Mouse (Mus musculus): ENCODE results near the gene Ctdspl. TPM values are rescaled to one million over a fixed set of nuclear protein-coding genes. Genes with fewer than 3 reads are reported as not detected.
A peak's percentile ranks its signal among the peaks of the same experiment; 100 is the strongest.

The Ctdspl gene
- polyA plus RNA-seq, 1 experiment from 2014 or later = 9.0 TPM

DNA sequence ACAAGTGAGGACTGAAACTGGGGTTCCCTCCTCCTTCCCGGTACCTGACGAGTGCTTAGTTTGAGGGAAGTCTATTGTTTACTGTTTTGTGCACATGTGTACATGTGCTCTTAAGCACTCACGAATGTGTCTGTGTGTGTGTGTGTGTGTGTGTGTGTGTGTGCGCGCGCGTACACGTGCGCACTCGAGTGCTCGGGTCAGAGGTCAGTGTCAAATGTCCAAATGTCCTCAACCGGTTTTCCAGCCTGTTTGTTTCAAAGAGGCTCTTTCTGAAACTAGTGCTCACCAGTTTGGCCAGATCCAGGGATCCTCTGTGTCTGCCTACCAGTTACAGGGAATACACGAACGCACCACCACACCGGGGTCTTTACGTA is 78.4 kb downstream of the Ctdspl start:
- H3K27ac ChIP-seq (ENCODE audit: low read depth, low read length) = no peak overlapping the region
- no peak overlapping the region for H3K9ac ChIP-seq (ENCODE audit: low read length)
- H3K27me3 ChIP-seq (ENCODE audit: control insufficient read depth, insufficient read depth, low read length) = no peaks in the 10 kb centered on the region
- H3K9me3 ChIP-seq (ENCODE audit: control insufficient read depth, low read length) = no peaks in the 10 kb centered on the region
- DNase-seq (ENCODE audit: low spot score) (no peak), ATAC-seq (replicated peaks; ENCODE audit: low FRiP score) (no peak)
- no peak overlapping the region for H3K4me2 ChIP-seq (ENCODE audit: low read depth, low read length, severe bottlenecking)
- H3K36me3 ChIP-seq (ENCODE audit: control insufficient read depth, insufficient read depth, low read length) = no peaks in the 10 kb centered on the region
- no peak overlapping the region for H3K4me3 ChIP-seq (ENCODE audit: low read depth, low read length)
- peaks cover 7% of the 10 kb centered on the region; the same call in 1 of the 2 replicates for H3K4me1 ChIP-seq (replicated peaks; ENCODE audit: control insufficient read depth, insufficient read depth, low read length)
- 94% methylated on average over 16 of the region's 16 CpGs for WGBS

DNA sequence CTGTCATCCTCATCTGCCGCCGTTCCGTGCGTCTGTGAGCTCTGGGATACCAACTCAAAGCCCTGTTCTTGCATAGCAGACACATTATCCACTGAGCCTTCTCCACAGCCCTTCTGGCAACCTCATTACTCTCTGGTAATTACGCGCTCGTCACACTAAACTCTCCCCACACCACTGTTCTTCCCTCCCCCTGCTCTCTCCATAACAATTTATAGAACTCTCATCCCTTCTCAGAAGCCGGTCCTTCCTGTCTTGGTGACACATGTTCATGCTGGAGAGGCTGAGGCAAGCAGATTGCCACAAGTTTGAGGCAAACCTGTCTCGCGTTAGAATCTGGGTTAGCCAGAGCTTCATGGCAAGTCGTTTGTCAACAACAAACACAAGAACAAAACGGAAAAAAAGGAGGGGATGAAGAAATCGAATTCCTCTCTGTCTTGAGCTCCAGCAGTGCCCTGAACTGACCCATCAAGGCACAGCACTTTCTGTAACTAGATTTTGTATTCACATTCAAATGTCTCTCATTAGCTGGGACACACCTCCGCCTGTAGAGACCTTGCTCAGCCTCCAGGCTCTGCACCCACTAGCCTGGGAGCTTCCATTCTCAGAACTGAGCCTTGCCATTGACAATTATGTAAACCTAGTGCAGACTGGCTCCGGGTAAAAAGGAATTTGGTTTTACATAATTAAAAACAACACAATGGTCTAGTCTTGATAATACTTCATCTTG is 79.2 kb downstream of the Ctdspl start:
- Histone ChIP-seq H3K4me1 (replicated peaks; ENCODE audit: control insufficient read depth, insufficient read depth, low read length) (peaks cover 7% of the 10 kb centered on the region; the same call in 1 of the 2 replicates), H3K27ac (ENCODE audit: low read depth, low read length) (no peak overlapping the region)
- 78% methylated on average over 15 of the region's 15 CpGs for WGBS

DNA sequence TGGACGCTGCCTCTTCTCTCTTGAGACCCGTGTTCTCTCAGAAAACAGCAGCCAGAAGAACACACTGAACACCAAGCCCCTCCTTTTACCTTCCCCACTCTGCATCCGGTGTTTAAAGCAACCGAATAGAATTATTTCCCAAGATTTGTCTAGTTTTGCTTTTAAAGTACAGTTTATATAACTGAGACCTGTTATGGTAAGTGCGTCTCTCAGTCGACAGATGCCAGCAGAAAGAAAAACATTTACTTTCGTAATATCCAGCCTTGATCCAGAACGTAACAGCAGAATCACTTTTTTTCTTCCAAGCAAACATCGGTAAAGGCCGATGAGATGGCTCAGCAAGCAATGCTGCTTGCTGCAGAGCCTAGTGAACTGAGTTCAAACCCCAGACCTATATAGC is 81.0 kb downstream of the Ctdspl start:
- no peak for DNase-seq (ENCODE audit: low spot score)
- peaks cover 7% of the 10 kb centered on the region; the same call in 1 of the 2 replicates for H3K4me1 ChIP-seq (replicated peaks; ENCODE audit: control insufficient read depth, insufficient read depth, low read length)
- H3K27ac ChIP-seq (ENCODE audit: low read depth, low read length) = no peak overlapping the region
- no peak overlapping the region for H3K9ac ChIP-seq (ENCODE audit: low read length)
- no peaks in the 10 kb centered on the region for H3K27me3 ChIP-seq (ENCODE audit: control insufficient read depth, insufficient read depth, low read length)
- no peak for ATAC-seq (replicated peaks; ENCODE audit: low FRiP score)
- no peak overlapping the region for H3K4me2 ChIP-seq (ENCODE audit: low read depth, low read length, severe bottlenecking)
- no peaks in the 10 kb centered on the region for H3K36me3 ChIP-seq (ENCODE audit: control insufficient read depth, insufficient read depth, low read length)
- H3K9me3 ChIP-seq (ENCODE audit: control insufficient read depth, low read length) = no peaks in the 10 kb centered on the region
- 88% methylated on average over 10 of the region's 10 CpGs for WGBS
- H3K4me3 ChIP-seq (ENCODE audit: low read depth, low read length) = no peak overlapping the region

More for the DNA sequence above, 79.2 kb downstream of the Ctdspl start:
- Histone ChIP-seq H3K36me3 (ENCODE audit: control insufficient read depth, insufficient read depth, low read length) (no peaks in the 10 kb centered on the region), H3K4me2 (ENCODE audit: low read depth, low read length, severe bottlenecking) (no peak overlapping the region), H3K9me3 (ENCODE audit: control insufficient read depth, low read length) (no peaks in the 10 kb centered on the region), H3K9ac (ENCODE audit: low read length) (no peak overlapping the region), H3K4me3 (ENCODE audit: low read depth, low read length) (no peak overlapping the region), H3K27me3 (ENCODE audit: control insufficient read depth, insufficient read depth, low read length) (no peaks in the 10 kb centered on the region)
- DNase-seq (ENCODE audit: low spot score) = no peak
- ATAC-seq (replicated peaks; ENCODE audit: low FRiP score) = peak; percentile 21; the same call in 1 of the 2 replicates

DNA sequence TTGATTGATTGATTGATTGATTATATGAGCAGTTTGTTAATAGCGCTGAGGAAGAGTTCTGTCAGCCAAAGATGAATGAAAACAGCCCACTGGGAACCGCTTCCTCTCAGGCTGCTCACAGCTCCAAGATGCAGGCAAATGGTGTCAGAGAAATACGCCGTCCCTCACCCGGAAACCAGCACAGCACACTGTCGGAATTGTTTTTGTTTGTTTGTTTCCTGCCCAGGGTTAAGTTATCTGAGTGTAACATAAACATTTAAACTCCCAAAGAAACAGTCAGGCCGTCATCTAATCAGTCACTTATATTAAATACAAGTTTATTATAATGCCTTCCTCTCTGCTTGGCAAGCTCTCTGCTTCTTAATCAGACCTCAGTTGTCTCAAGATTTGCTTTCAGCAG is 82.6 kb downstream of the Ctdspl start:
- no peak overlapping the region for H3K27ac ChIP-seq (ENCODE audit: low read depth, low read length)
- 86% methylated on average over 7 of the region's 7 CpGs for WGBS
- H3K9me3 ChIP-seq (ENCODE audit: control insufficient read depth, low read length) = no peaks in the 10 kb centered on the region
- no peak for DNase-seq (ENCODE audit: low spot score)
- ATAC-seq (replicated peaks; ENCODE audit: low FRiP score) = no peak
- H3K4me3 ChIP-seq (ENCODE audit: low read depth, low read length) = no peak overlapping the region
- H3K9ac ChIP-seq (ENCODE audit: low read length) = no peak overlapping the region
- H3K27me3 ChIP-seq (ENCODE audit: control insufficient read depth, insufficient read depth, low read length) = no peaks in the 10 kb centered on the region
- no peaks in the 10 kb centered on the region for H3K36me3 ChIP-seq (ENCODE audit: control insufficient read depth, insufficient read depth, low read length)
- peaks cover 7% of the 10 kb centered on the region; the same call in 1 of the 2 replicates for H3K4me1 ChIP-seq (replicated peaks; ENCODE audit: control insufficient read depth, insufficient read depth, low read length)
- no peak overlapping the region for H3K4me2 ChIP-seq (ENCODE audit: low read depth, low read length, severe bottlenecking)

DNA sequence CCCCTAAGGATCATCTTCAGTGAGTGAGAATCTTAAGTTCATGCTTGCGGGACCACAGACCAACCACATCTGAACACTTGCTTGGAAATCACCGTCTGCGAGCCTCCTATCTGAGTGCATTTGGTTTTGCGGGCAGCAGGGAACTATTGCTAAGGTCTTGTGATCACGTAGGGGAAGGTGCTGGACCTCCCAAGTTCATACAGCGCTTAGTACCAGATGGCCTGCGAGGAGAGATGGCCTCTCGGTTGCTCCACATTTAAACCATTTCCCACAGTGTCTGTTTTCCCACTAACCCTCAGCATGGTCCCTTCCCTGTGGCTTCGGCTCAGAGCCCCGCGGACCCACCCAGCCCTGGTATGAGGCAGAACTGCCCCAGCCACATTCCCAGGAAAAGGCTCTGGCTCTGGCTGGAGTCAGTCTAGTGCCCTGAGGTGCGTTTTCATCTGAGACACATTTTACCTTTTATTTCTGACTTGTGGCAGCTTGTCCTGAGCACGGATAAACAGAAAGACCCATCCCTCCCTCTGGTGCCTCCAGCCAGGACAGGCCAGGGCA is 84.0 kb downstream of the Ctdspl start:
- no peaks in the 10 kb centered on the region for H3K27me3 ChIP-seq (ENCODE audit: control insufficient read depth, insufficient read depth, low read length)
- H3K9ac ChIP-seq (ENCODE audit: low read length) = no peak overlapping the region
- H3K4me3 ChIP-seq (ENCODE audit: low read depth, low read length) = no peak overlapping the region
- no peak overlapping the region for H3K27ac ChIP-seq (ENCODE audit: low read depth, low read length)
- no peaks in the 10 kb centered on the region for H3K36me3 ChIP-seq (ENCODE audit: control insufficient read depth, insufficient read depth, low read length)
- H3K4me1 ChIP-seq (replicated peaks; ENCODE audit: control insufficient read depth, insufficient read depth, low read length) = peaks cover 4% of the 10 kb centered on the region; the same call in 1 of the 2 replicates
- WGBS = 85% methylated on average over 13 of the region's 13 CpGs
- no peak for DNase-seq (ENCODE audit: low spot score)
- H3K9me3 ChIP-seq (ENCODE audit: control insufficient read depth, low read length) = no peaks in the 10 kb centered on the region
- H3K4me2 ChIP-seq (ENCODE audit: low read depth, low read length, severe bottlenecking) = no peak overlapping the region
- no peak for ATAC-seq (replicated peaks; ENCODE audit: low FRiP score)

DNA sequence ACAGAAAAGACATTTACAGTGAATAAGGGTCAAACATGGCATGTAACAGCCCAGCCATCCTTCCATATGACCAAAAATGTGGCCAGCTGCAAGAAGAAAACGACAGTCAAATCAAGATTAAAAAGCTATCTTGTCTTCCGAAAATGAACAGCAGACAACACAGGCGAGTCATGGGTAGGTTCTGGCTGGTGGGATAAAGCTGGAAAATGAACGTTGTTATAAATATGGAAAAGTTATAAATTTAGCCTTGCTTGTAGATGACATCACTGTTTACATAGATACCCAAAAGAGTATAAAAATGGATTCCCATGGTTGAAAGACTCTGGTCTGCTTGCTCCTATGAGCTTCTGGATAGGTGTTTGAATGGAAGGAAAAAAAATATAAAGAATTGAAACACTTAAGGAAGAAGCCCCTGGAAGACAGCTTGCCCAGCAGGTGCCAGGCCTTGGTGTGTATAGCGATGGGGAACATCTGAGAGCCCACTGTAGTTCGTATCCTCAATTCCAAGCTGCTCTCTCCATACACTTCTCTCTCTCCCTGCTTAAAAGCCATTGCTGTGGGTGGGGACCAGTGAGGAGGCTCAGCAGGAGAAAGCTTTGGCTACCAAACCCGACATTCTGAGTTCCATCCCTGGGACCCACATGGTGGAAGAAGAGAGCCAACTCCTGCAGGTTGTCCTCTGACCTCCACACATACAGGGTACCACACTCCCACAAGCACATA is 90.7 kb downstream of the Ctdspl start:
- ATAC-seq (replicated peaks; ENCODE audit: low FRiP score) (no peak), DNase-seq (ENCODE audit: low spot score) (no peak)
- Histone ChIP-seq H3K27ac (ENCODE audit: low read depth, low read length) (no peak overlapping the region), H3K36me3 (ENCODE audit: control insufficient read depth, insufficient read depth, low read length) (no peaks in the 10 kb centered on the region; the same call in 1 of the 2 replicates), H3K4me3 (ENCODE audit: low read depth, low read length) (no peak overlapping the region), H3K4me1 (replicated peaks; ENCODE audit: control insufficient read depth, insufficient read depth, low read length) (no peaks in the 10 kb centered on the region), H3K27me3 (ENCODE audit: control insufficient read depth, insufficient read depth, low read length) (no peaks in the 10 kb centered on the region), H3K4me2 (ENCODE audit: low read depth, low read length, severe bottlenecking) (no peak overlapping the region), H3K9me3 (ENCODE audit: control insufficient read depth, low read length) (no peaks in the 10 kb centered on the region), H3K9ac (ENCODE audit: low read length) (no peak overlapping the region)
- WGBS = 88% methylated on average over 7 of the region's 7 CpGs

DNA sequence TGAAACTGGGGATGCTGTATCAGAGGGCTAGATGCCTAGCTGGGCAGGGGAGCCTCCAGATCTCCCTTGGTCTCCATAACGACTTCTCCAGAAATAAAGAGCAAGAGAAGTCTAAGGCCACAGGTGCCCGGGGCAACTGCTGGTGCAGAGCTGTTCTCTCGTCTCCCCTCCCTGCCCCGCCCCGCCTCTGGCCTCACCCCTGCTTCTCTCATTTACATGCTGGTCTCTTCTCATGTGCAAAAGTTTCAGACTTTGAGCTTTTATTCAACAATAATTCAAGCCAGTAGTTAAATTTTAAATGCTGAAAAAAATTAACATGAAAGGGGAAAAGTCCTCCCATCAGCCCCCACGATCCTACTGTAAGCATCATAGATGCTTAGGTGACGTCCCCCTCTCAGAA is 95.5 kb downstream of the Ctdspl start:
- no peak overlapping the region for H3K27ac ChIP-seq (ENCODE audit: low read depth, low read length)
- no peak for ATAC-seq (replicated peaks; ENCODE audit: low FRiP score)
- WGBS = 69% methylated on average over 7 of the region's 7 CpGs

DNA sequence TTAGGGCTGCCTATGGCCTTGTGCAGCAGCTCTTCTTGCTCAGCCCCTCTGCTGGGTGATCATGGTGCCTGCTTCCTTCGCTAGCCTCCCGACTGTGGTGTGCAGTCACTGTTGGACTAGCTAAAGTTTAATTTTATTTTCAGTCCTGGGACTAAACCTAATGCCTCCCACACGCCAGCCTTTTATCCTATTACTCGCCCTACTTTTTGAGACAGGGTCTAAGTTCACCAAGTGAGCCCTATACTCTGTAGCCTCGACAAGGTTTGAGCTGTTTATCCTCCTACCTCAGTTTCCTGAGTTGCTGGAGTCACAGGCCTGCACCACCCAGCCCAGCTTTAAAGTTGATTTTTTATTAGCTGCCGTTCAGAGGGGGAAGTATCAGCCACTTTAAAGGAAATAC is 99.0 kb downstream of the Ctdspl start:
- no peaks in the 10 kb centered on the region for H3K27me3 ChIP-seq (ENCODE audit: control insufficient read depth, insufficient read depth, low read length)
- H3K4me3 ChIP-seq (ENCODE audit: low read depth, low read length) = no peak overlapping the region
- no peak for DNase-seq (ENCODE audit: low spot score)
- WGBS = 86% methylated on average over 6 of the region's 6 CpGs
- H3K9me3 ChIP-seq (ENCODE audit: control insufficient read depth, low read length) = no peaks in the 10 kb centered on the region
- ATAC-seq (replicated peaks; ENCODE audit: low FRiP score) = no peak
- H3K27ac ChIP-seq (ENCODE audit: low read depth, low read length) = no peak overlapping the region
- no peaks in the 10 kb centered on the region for H3K4me1 ChIP-seq (replicated peaks; ENCODE audit: control insufficient read depth, insufficient read depth, low read length)
- H3K36me3 ChIP-seq (ENCODE audit: control insufficient read depth, insufficient read depth, low read length) = no peaks in the 10 kb centered on the region
- H3K4me2 ChIP-seq (ENCODE audit: low read depth, low read length, severe bottlenecking) = no peak overlapping the region
- H3K9ac ChIP-seq (ENCODE audit: low read length) = no peak overlapping the region

More for the DNA sequence above, 95.5 kb downstream of the Ctdspl start:
- H3K9ac ChIP-seq (ENCODE audit: low read length) = no peak overlapping the region
- no peak for DNase-seq (ENCODE audit: low spot score)
- H3K4me1 ChIP-seq (replicated peaks; ENCODE audit: control insufficient read depth, insufficient read depth, low read length) = no peaks in the 10 kb centered on the region
- H3K4me3 ChIP-seq (ENCODE audit: low read depth, low read length) = no peak overlapping the region
- H3K4me2 ChIP-seq (ENCODE audit: low read depth, low read length, severe bottlenecking) = no peak overlapping the region
- no peaks in the 10 kb centered on the region for H3K27me3 ChIP-seq (ENCODE audit: control insufficient read depth, insufficient read depth, low read length)
- no peaks in the 10 kb centered on the region; the same call in 1 of the 2 replicates for H3K36me3 ChIP-seq (ENCODE audit: control insufficient read depth, insufficient read depth, low read length)
- no peaks in the 10 kb centered on the region for H3K9me3 ChIP-seq (ENCODE audit: control insufficient read depth, low read length)
